In genomic region chr13:69562654-69563574, GRCm38 (mm10) we compare ENCODE assay signal across 17 mouse cellular contexts. TPM values are rescaled to one million over a fixed set of nuclear protein-coding genes. Genes with fewer than 3 reads are reported as not detected.
DNase-seq lines count a peak whose midpoint lies in the region; ATAC-seq and TF ChIP-seq lines count a peak whose summit lies in the region.
"Had no signal": no experiment of that assay in that cellular context is flagged by ENCODE, and none has a peak within 500 bp of the region (broad histone marks: within the 10 kb centered on the region; RNA-seq: fewer than 3 reads in every experiment).

No protein-coding gene starts in this region.

- WGBS in liver, adult 2 months, result 68% methylated on average over 12 of the region's 12 CpGs
- WGBS in heart, embryonic 11.5 days (ENCODE audit: insufficient replicate concordance), result 31% methylated on average over 12 of the region's 12 CpGs
- 57% methylated on average over 12 of the region's 12 CpGs for WGBS in stomach, embryonic 16.5 days
- WGBS in midbrain, embryonic 15.5 days, result 67% methylated on average over 12 of the region's 12 CpGs
- WGBS in forebrain, embryonic 14.5 days, result 84% methylated on average over 12 of the region's 12 CpGs

- intact Hi-C loops in heart, postnatal 36 days (cut with DNase I), result no loop called here

- no peaks in the 10 kb centered on the region for H3K36me3 ChIP-seq in liver, adult 2 months (ENCODE audit: control insufficient read depth, insufficient read depth, low read length)
- no peaks in the 10 kb centered on the region for H3K36me3 ChIP-seq in heart, embryonic 11.5 days (ENCODE audit: control insufficient read depth, insufficient read depth, low read length)
- H3K36me3 ChIP-seq in stomach, embryonic 16.5 days (ENCODE audit: control insufficient read depth, insufficient read depth, low read length), result no peaks in the 10 kb centered on the region
- H3K36me3 ChIP-seq in midbrain, embryonic 15.5 days (replicated peaks), result no peaks in the 10 kb centered on the region
- no peaks in the 10 kb centered on the region for H3K36me3 ChIP-seq in forebrain, embryonic 14.5 days (ENCODE audit: control insufficient read depth, insufficient read depth, low read length)
- H3K36me3 ChIP-seq: hindbrain, embryonic 10.5 days; limb, embryonic 12.5 days had no signal

- H3K9ac ChIP-seq in liver, adult 2 months (ENCODE audit: low read depth, low read length), result no peak overlapping the region
- H3K9ac ChIP-seq in heart, embryonic 11.5 days (ENCODE audit: low read depth, low read length), result no peak overlapping the region
- H3K9ac ChIP-seq in stomach, embryonic 16.5 days (ENCODE audit: low read length), result no peak overlapping the region
- no peak overlapping the region for H3K9ac ChIP-seq in midbrain, embryonic 15.5 days
- H3K9ac ChIP-seq in forebrain, embryonic 14.5 days (ENCODE audit: low read length), result no peak overlapping the region
- H3K9ac ChIP-seq: limb, embryonic 12.5 days had no signal

- peak; percentile 81 for ATAC-seq in heart, embryonic 11.5 days (replicated peaks; ENCODE audit: insufficient number of reproducible peaks, low FRiP score, low TSS enrichment)
- 0 out of 2 replicates have a peak, but pooled peaks have one; percentile 44 for ATAC-seq in stomach, embryonic 16.5 days (ENCODE audit: insufficient read depth, low FRiP score)
- ATAC-seq in midbrain, embryonic 15.5 days (replicated peaks), result no peak
- ATAC-seq in forebrain, embryonic 14.5 days, result no peak

- TF ChIP-seq CTCF in liver, adult 2 months (IDR thresholded peaks at IDR 0.05; ENCODE audit: low read depth, low read length), result no peak

- no peaks in the 10 kb centered on the region for H3K9me3 ChIP-seq in heart, embryonic 11.5 days (replicated peaks; ENCODE audit: control insufficient read depth, low read length)
- H3K9me3 ChIP-seq in stomach, embryonic 16.5 days (replicated peaks; ENCODE audit: control insufficient read depth, low read length), result no peaks in the 10 kb centered on the region
- no peaks in the 10 kb centered on the region for H3K9me3 ChIP-seq in midbrain, embryonic 15.5 days
- H3K9me3 ChIP-seq in forebrain, embryonic 14.5 days (replicated peaks; ENCODE audit: control insufficient read depth, low read length), result no peaks in the 10 kb centered on the region
- H3K9me3 ChIP-seq: hindbrain, embryonic 10.5 days; limb, embryonic 12.5 days had no signal

- H3K4me1 ChIP-seq in liver, adult 2 months (ENCODE audit: control insufficient read depth, insufficient read depth, low read length), result peaks cover 12% of the 10 kb centered on the region
- H3K4me1 ChIP-seq in heart, embryonic 11.5 days (ENCODE audit: control insufficient read depth, insufficient read depth, low read length), result peaks cover 15% of the 10 kb centered on the region
- no peaks in the 10 kb centered on the region for H3K4me1 ChIP-seq in stomach, embryonic 16.5 days (ENCODE audit: control insufficient read depth, insufficient read depth, low read length)
- H3K4me1 ChIP-seq in midbrain, embryonic 15.5 days, result peaks cover 10% of the 10 kb centered on the region
- no peaks in the 10 kb centered on the region for H3K4me1 ChIP-seq in forebrain, embryonic 14.5 days (ENCODE audit: control insufficient read depth, insufficient read depth, low read length)
- H3K4me1 ChIP-seq: limb, embryonic 12.5 days had no signal

- peak overlapping the region; percentile 2 for H3K4me2 ChIP-seq in heart, embryonic 11.5 days
- no peak overlapping the region for H3K4me2 ChIP-seq in stomach, embryonic 16.5 days (ENCODE audit: low read depth, low read length)
- H3K4me2 ChIP-seq in midbrain, embryonic 15.5 days, result no peak overlapping the region
- H3K4me2 ChIP-seq in forebrain, embryonic 14.5 days (ENCODE audit: low read length), result no peak overlapping the region
- H3K4me2 ChIP-seq: limb, embryonic 12.5 days had no signal

- H3K79me2 ChIP-seq in liver, adult 2 months (ENCODE audit: control insufficient read depth, insufficient read depth, low read length), result no peaks in the 10 kb centered on the region

- peak overlapping the region; percentile 55 for H3K27ac ChIP-seq in liver, adult 2 months (replicated peaks; ENCODE audit: insufficient read depth, low read depth, low read length)
- H3K27ac ChIP-seq in heart, embryonic 11.5 days (ENCODE audit: low read depth, low read length), result no peak overlapping the region
- peak overlapping the region; percentile 60 for H3K27ac ChIP-seq in stomach, embryonic 16.5 days (ENCODE audit: low read length)
- no peak overlapping the region for H3K27ac ChIP-seq in midbrain, embryonic 15.5 days
- H3K27ac ChIP-seq in forebrain, embryonic 14.5 days (ENCODE audit: low read depth, low read length), result no peak overlapping the region
- H3K27ac ChIP-seq: hindbrain, embryonic 10.5 days; layer of hippocampus, adult 2 months; left cerebral cortex, adult 2 months; limb, embryonic 12.5 days; macrophage had no signal

- H3K27me3 ChIP-seq in liver, adult 2 months (ENCODE audit: control insufficient read depth, insufficient read depth, low read length), result no peaks in the 10 kb centered on the region
- H3K27me3 ChIP-seq in heart, embryonic 11.5 days (ENCODE audit: control insufficient read depth, insufficient read depth, low read length), result no peaks in the 10 kb centered on the region
- H3K27me3 ChIP-seq in stomach, embryonic 16.5 days (ENCODE audit: control insufficient read depth, insufficient read depth, low read length), result no peaks in the 10 kb centered on the region
- no peaks in the 10 kb centered on the region for H3K27me3 ChIP-seq in midbrain, embryonic 15.5 days (replicated peaks)
- H3K27me3 ChIP-seq in forebrain, embryonic 14.5 days (replicated peaks; ENCODE audit: control insufficient read depth, insufficient read depth, low read length), result no peaks in the 10 kb centered on the region
- H3K27me3 ChIP-seq: limb, embryonic 12.5 days had no signal

- peak; percentile 43 for DNase-seq in liver, adult 2 months (ENCODE audit: extremely low read depth, low read depth, low spot score)
- DNase-seq in liver, result no peak
- DNase-seq in heart, postnatal 36 days, result peak; percentile 16 to 34
- no peak for DNase-seq in forebrain, embryonic 14.5 days (ENCODE audit: low spot score)
- DNase-seq in urinary bladder, adult 18-20 months (ENCODE audit: low spot score in 2 of 2), result no peak
- DNase-seq: adrenal gland, adult 2 months; cerebellum, adult 2 months; lung, adult 18-20 months; midbrain, embryonic 14.5 days had no signal

- no peak for TF ChIP-seq POLR2A in liver, adult 2 months (IDR thresholded peaks at IDR 0.05; ENCODE audit: extremely low read depth, insufficient read depth, low read length)

- no peak overlapping the region for H3K4me3 ChIP-seq in liver, adult 2 months (ENCODE audit: insufficient read depth, low read depth, low read length)
- H3K4me3 ChIP-seq in heart, embryonic 11.5 days (ENCODE audit: low read depth, low read length), result no peak overlapping the region
- no peak overlapping the region for H3K4me3 ChIP-seq in stomach, embryonic 16.5 days (replicated peaks; ENCODE audit: low read length)
- no peak overlapping the region for H3K4me3 ChIP-seq in midbrain, embryonic 15.5 days
- H3K4me3 ChIP-seq in forebrain, embryonic 14.5 days (ENCODE audit: low read depth, low read length), result no peak overlapping the region
- H3K4me3 ChIP-seq: hindbrain, embryonic 10.5 days; layer of hippocampus, adult 2 months; left cerebral cortex, adult 2 months; limb, embryonic 12.5 days had no signal

RNA-seq across cellular contexts. Expression of gene Tent4a, which starts 28.5 kb away (rescaled TPM):
- 8.7 and 8.9 TPM in 2 replicates for total RNA-seq in liver, adult 2 months (2014; rRNA removed)
- 9.9 and 11.0 TPM in 2 replicates for polyA plus RNA-seq in liver, adult 2 months (2012; rRNA removed)
- polyA plus RNA-seq in heart, embryonic 11.5 days (2014; fragmentation: Nextera tagmentation; extraction: Ambion mirVana), result 4.7 and 5.1 TPM in 2 replicates
- total RNA-seq in heart, postnatal 36 days (2021), result 10 to 100 TPM; 12.8 to 14.4 TPM
- 4.3 and 4.8 TPM in 2 replicates for polyA plus RNA-seq in stomach, embryonic 16.5 days (2015; fragmentation: Nextera tagmentation; extraction: Ambion mirVana)
- 7.2 and 7.6 TPM in 2 replicates for polyA plus RNA-seq in midbrain, embryonic 15.5 days (2015; fragmentation: Nextera tagmentation; extraction: Ambion mirVana)
- 8.8 and 9.0 TPM in 2 replicates for polyA plus RNA-seq in forebrain, embryonic 14.5 days (2014; fragmentation: Nextera tagmentation; extraction: Ambion mirVana)

RNA-seq across cellular contexts. Expression of gene Nsun2, which starts 29.4 kb away (rescaled TPM):
- 74.1 and 81.0 TPM in 2 replicates for total RNA-seq in liver, adult 2 months (2014; rRNA removed)
- 40.5 and 48.3 TPM in 2 replicates for polyA plus RNA-seq in liver, adult 2 months (2012; rRNA removed)
- 78.5 and 87.8 TPM in 2 replicates for polyA plus RNA-seq in heart, embryonic 11.5 days (2014; fragmentation: Nextera tagmentation; extraction: Ambion mirVana)
- total RNA-seq in heart, postnatal 36 days (2021), result 10 to 100 TPM; 41.4 to 48.9 TPM
- polyA plus RNA-seq in stomach, embryonic 16.5 days (2015; fragmentation: Nextera tagmentation; extraction: Ambion mirVana), result 108 and 114 TPM in 2 replicates
- 72.0 and 73.1 TPM in 2 replicates for polyA plus RNA-seq in midbrain, embryonic 15.5 days (2015; fragmentation: Nextera tagmentation; extraction: Ambion mirVana)
- 86.2 and 87.4 TPM in 2 replicates for polyA plus RNA-seq in forebrain, embryonic 14.5 days (2014; fragmentation: Nextera tagmentation; extraction: Ambion mirVana)

RNA-seq across cellular contexts. Expression of gene Srd5a1, which starts 48.3 kb away (rescaled TPM):
- total RNA-seq in liver, adult 2 months (2014; rRNA removed), result 83.6 and 86.4 TPM in 2 replicates
- polyA plus RNA-seq in liver, adult 2 months (2012; rRNA removed), result 41.9 and 54.7 TPM in 2 replicates
- polyA plus RNA-seq in heart, embryonic 11.5 days (2014; fragmentation: Nextera tagmentation; extraction: Ambion mirVana), result 6.3 and 8.3 TPM in 2 replicates
- total RNA-seq in heart, postnatal 36 days (2021), result 1 to 10 TPM in 1 of 2 experiments, under 1 TPM in 1; 0.83 to 1.6 TPM
- polyA plus RNA-seq in stomach, embryonic 16.5 days (2015; fragmentation: Nextera tagmentation; extraction: Ambion mirVana), result 28.0 and 34.9 TPM in 2 replicates
- polyA plus RNA-seq in midbrain, embryonic 15.5 days (2015; fragmentation: Nextera tagmentation; extraction: Ambion mirVana), result 30.0 and 30.6 TPM in 2 replicates
- polyA plus RNA-seq in forebrain, embryonic 14.5 days (2014; fragmentation: Nextera tagmentation; extraction: Ambion mirVana), result 27.2 and 31.7 TPM in 2 replicates

Comparison
In these comparisons a context has a peak if more than half of its experiments do, and no peak if none do; other contexts are left out.
1. DNase-seq: peak in liver, adult 2 months (single experiment) and heart, postnatal 36 days (2 of 2); none in liver (single experiment), forebrain, embryonic 14.5 days (single experiment) and urinary bladder, adult 18-20 months (0 of 2).
2. H3K27ac ChIP-seq: peak in liver, adult 2 months (single experiment) and stomach, embryonic 16.5 days (single experiment); none in heart, embryonic 11.5 days (single experiment), midbrain, embryonic 15.5 days (single experiment) and forebrain, embryonic 14.5 days (single experiment).
3. ATAC-seq: peak in heart, embryonic 11.5 days (single experiment) and stomach, embryonic 16.5 days (single experiment); none in midbrain, embryonic 15.5 days (single experiment) and forebrain, embryonic 14.5 days (single experiment).